Mouse (Mus musculus) retina, postnatal 1 day (tissue): ENCODE measurements around the gene Eif4g3.

Experiments used
- DNase-seq: peaks from one replicate; pipeline ENCODE4 v3.0.0-alpha.2; 2012

Eif4g3 gene

DNA sequence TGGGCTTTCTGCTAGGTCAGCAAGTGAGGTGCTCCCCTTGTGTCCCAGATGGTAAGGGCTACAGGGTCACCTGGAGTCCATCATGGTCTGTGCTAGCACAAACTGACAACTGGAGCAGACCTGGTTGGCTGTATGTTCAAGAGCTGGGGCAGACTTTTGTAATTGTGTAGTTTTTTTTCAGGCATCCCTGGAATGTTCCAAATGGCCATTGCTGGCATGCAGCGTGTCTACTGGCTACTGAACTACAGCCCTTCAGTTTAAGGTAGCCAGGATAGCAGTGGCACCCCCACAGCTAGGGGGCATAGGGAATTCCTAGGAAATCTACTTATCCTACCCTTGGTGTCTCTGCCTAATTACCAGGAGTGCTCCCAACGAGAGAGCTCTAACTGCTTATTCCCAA lies 115.7 kb downstream of the Eif4g3 start:
- DNase-seq = no peak

DNA sequence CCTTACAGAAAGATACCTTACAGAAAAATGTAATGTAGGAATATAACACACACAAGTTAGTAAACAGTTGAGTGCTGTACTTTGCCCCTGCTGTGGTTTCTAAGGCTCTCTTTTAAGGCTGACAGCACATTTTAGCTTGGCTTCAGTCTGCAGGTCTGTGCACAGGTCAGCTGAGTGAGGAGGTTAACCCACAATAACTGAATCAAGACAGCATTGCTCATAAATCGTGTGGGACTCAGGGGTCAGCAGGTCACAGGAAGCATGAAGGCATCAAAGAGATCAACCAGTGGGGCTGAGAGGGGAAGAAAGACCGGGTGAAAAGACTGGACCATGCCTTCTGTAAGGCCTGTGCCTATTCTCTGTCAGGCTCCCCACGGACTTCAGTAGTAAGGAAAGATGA lies 116.5 kb downstream of the Eif4g3 start:
- no peak for DNase-seq

DNA sequence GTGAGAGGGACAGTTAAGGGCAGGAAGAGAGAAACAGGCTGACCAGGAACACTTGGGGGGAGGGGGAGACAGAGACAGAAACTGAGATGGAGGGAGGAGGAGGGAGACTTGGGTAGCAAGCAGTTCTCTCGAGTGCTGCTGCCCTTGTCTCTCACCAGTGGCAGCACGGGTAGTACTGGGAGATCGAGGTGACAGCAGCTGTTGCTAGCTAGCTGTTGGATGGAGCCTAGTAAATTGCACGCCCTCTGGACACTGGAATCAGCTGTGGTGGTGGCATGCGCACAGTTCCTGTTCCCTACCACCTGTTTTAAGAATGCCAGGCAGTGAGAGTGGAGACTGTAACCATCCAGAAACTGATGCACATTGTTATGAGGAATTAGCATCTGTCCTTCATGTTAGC lies 119.0 kb downstream of the Eif4g3 start:
- no peak for DNase-seq

DNA sequence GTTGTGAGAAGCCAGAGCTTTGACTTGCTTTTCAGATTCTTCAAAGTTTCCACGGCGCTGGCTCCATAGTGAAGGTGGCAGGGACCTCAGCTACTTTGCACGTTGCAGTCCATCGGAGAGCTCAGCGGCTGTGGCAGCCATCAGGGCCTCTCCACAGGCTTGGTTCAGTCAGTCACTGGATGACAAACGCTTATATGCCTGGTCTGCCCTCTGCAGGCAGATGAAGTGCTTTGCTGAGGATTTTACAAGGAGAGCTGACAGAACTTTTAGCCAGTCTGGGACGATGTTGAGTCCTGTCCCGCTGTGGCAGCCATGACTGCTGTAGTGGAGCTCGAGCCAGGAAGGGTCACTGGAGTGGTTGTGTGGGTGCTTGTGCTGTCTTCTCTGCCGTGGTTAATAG lies 126.9 kb downstream of the Eif4g3 start:
- DNase-seq = peak; percentile 48

DNA sequence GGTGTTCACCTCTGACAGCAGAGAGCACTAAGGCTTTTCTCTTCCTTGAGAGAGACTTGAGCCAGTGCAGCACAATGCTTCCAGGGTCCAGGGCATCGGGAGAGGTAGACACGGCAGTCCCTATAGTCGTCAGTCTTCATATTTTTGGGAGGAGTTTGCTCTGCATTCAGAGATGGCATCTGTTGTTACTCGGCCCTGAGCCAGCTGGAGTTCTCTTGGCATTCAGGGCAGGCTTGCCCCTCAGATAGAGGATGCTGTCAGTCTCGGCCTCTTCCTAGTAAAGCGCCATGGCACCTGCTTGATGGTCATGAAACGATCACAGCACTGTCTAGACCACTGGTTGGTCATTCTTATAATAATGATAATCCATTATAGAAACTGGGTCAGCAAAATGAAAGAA lies 131.2 kb downstream of the Eif4g3 start:
- no peak for DNase-seq

DNA sequence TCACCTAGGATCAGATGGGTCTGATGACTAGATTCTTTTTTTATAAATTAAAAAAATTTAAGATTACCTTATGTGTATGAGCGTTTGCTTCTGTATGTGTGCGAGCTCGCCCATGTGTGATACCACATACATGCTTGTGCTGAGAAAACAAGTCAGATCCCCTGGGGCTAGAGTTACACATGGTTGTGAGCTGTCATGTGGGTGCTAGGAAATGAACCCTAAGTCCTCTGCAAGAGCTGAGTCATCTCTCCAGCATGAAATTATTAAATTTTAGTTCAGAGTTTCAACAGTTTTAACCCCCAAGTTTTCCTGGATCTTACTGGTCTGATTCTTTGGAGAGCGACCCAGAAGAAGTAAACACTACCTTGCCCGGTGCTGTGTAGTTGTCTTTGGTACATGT lies 134.5 kb downstream of the Eif4g3 start:
- no peak for DNase-seq

DNA sequence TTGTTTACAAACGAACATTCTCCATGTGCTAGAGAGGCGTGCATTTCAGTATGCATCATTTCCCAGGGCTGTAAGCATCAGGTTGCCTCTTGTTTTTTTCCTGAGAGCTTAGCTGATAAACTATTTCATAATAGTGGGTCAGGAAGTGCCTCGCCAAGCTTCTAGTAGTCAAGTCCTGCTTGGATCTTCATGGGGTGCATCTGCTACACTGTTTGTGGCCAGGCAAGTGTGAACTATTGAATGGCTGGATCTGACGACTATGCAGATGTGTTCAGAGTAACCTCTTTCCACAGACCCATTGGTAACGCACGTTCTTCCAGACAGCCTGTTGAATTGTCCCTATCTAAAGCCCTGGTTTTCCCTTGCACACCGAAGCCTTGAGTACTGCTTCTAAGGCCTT lies 135.0 kb downstream of the Eif4g3 start:
- no peak for DNase-seq

DNA sequence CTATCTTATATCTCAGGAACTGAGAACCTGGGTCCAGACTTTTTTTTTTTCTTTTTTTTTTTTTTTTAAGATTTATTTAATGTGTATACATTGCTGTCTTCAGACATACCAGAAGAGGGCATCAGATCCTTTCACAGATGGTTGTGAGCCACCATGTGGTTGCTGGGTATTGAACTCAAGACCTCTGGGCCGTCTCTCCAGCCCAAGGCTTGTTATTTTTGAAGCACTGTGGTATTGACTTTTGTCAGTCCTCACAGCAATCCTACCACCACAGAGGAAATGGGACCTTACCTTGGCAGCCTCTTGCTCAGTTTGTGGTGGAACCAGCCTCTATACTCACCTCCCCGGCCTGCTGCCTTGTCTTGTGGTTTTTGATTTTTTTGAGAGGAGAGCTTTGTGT lies 137.3 kb downstream of the Eif4g3 start:
- no peak for DNase-seq

DNA sequence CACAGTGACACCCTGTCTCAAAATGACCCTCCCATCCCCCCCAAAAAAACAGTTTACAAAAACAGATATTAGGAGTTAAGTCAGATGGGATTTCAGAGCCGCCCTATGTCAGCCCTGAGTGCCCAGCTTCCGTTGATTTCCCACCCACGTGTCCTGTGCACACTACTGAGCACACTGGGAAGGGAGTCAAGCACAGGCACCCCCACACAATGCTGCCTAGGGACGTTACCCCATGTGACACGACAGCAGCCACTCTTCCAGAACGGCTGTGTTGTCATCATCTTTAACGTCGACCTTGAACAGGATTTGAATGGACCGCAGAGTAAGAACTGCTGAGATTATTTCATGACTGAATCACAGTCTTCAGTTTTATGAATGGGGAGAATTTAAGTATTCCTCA lies 138.4 kb downstream of the Eif4g3 start:
- no peak for DNase-seq

DNA sequence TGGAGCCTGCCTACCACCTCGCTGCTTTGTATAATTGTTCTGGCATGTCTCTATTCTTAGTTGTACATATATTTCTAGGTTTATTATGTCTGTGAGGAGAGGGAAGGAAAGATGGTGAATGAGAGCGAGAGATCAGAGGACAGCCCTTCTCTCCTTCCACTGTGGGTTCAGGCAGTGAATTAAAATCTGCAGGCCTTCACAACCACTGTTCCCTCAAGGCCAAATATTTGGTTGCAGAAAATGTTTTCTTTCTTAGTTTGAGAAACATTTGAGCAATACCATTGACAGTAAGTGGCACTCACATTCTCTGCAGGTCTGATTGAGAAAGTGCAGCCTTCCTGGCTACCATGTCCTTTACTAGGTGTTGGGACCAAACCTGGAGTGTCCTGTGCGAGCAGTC lies 138.9 kb downstream of the Eif4g3 start:
- DNase-seq = no peak

DNA sequence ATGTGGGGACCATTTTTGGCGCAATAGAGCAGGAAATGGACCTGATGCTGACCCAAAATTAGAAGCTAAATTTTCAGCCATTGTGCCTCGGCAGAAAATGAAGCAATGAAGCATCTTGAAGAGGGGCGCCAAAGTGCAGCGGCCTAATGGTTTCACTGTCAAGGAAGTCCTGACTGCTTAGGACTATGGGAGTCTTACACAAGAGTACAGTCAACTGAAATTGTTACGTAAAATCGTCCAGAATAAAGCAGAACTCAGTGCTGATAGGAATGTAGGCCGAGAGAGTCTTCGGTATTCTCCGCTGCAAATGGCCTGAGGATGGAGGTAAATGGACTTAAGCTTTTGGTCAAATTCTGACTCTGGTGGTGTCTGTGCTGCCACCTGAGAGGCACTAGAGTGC lies 140.5 kb downstream of the Eif4g3 start:
- DNase-seq = no peak

DNA sequence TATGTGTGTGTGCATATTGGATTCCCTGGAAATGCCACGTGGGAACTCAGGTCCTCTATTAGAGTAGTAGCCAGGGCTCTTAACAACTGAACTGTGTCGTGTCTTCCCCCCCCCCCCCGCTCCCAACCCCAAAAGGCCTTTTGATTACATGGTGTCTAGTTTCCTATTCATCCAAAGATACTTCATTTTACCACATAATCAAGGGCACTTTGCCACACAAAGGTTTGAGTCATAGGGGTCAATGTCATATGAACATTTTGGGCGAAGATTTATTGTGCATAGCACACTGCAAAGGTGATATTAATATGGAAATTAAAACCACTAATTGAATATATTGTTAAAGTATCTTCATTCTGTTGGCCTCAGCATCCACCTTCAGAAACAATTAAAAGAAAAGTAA lies 144.5 kb downstream of the Eif4g3 start:
- no peak for DNase-seq

DNA sequence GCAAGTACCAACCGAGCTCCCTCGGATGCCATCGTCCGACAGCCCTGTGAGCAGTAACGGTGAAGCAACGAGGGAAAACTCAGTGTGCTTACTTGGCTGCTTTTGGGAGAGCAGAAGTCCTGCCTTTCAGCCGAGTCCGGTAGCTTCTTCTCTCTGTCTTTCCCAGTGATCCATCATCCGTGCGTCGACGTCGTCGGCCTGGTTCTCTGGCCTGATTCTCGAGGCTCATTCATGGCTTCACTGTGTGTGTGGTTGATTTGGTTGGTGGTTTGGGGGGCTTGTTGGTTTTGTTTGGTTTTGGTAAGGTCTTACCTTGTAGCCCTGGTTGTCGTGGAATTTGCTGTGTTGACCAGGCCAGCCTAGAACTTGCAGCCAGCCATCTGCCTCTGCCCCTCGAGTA lies 145.0 kb downstream of the Eif4g3 start:
- no peak for DNase-seq

DNA sequence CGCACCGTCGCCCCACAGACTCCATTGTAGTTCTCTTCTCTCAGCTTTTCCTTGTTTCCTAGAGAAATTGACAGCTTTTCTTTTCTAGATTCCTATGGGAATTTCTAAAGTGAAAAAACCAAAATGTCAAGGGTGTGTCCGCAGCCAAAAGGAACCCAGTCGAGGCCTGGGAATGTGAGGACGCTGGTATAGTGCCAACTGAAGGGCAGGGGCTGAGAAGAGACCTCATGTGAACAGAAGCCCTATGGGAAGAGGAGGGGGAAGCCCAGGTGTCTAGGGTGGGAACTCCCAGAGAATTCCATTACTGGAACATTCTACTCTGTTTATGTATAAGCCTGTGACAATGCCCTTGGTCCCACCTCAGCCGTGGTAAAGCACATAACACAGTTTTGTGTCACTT lies 145.4 kb downstream of the Eif4g3 start:
- DNase-seq = no peak

DNA sequence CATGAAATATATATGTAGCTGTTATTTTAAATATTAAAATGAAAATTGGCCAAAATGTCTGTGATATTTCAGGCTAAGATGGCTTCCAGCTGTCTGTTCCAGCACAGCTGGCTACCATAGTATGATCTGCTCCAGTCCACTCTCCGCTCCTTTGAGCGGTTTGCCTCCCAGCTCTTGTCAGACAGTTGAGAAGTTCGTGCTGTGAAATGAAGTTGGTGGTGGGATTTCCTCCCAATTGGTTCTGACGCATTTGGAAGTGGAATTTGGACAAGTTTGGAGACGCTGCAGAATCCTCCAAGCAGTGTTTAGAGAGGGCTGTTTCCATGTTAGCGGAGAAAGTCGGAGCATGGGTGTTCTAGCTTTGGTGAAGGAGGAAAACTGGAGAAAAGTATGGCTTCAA lies 148.5 kb downstream of the Eif4g3 start:
- DNase-seq = no peak

DNA sequence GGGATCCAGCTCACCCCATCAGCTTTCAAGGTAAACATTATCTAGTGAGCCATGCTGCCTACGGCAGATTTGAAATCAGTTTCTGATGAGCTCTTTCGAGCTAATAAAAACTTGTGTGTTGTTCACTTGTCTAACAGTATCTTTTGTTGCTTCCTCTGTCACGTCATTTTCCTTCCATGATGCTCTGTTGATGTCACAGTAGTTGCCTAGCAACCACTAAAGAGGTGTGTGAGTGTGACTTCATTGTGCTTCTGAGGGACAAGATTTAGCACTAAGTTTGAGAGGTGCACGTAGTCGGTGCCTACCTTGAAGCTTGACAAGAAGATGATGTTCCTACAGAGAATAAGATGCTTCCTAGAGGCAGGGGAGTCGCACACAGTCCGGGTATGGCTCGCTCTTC lies 154.4 kb downstream of the Eif4g3 start:
- no peak for DNase-seq

DNA sequence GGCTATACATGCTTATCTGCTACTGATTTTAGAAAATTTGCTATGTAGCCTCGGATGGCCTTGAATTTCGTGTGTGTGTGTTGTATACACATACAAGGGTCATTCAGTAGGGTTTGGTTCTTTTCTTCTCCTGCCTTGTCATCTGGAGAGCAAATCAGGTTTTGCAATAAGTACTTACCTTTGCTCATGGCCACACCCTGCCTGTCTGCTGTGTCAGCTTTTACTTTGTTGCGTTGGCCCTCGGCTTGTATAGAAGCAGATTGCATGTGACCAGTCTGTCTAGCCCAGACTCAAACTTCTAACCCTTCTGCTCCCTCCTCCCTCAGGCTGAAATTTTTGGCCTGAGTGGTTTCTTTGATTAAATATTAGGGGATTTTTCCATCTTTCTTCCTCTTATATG lies 157.2 kb downstream of the Eif4g3 start:
- no peak for DNase-seq

DNA sequence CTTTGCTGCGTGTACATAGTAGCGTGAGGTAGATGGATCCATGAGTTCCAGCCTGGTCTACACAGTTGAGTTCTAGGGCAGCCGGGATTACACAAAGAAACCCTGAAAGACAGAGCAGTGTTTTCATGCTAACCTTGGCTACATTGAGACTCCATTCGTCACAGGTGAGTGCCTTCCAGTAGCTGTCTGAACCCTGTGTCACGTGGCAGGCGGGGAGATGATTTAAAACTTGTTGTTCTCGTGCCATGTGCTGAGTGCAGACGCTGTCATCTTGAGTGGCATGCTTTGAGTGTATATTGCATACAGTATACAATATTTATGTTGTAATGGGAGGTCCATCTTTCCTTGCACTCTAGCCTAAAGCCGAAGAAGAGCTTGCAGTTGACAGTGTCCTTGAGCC lies 158.4 kb downstream of the Eif4g3 start:
- DNase-seq = no peak

DNA sequence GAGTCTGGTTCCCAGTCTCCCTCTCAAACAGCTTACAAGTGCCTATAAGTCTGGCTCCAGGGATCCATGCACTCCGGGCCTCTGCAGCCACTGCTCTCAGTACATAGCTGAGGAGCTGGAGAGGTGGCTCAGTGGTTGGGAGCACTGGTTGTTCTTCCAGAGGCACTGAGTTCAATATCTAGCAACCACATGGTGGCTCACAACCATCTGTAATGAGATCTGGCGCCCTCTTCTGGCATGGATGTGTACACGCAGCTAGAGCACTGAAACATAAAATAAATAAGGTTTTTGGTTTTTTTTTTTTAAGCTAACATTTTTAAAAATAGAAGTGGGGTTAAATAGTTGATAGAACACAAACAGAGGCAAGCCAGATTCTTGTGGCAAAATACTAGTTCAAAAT lies 161.2 kb downstream of the Eif4g3 start:
- peak; percentile 46 for DNase-seq

DNA sequence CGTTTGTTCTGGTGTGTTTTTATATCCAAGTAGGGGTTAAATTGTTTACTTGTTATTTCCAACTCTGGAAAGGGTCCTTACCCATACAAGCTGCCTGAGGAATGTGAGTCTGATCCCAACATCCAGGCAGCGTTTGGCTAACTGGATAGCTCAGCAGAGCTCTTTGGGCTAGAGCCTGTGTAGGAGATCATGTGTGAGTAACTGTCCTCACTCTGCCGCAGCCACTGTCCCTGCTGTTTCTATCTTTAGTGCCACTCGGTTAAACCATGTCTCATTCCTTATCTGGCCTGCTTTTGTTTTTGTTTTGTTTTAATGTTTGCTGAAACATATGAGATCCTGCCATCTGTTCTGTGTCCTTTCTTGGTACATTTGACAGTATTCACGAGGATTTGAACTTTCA lies 168.1 kb downstream of the Eif4g3 start:
- no peak for DNase-seq

DNA sequence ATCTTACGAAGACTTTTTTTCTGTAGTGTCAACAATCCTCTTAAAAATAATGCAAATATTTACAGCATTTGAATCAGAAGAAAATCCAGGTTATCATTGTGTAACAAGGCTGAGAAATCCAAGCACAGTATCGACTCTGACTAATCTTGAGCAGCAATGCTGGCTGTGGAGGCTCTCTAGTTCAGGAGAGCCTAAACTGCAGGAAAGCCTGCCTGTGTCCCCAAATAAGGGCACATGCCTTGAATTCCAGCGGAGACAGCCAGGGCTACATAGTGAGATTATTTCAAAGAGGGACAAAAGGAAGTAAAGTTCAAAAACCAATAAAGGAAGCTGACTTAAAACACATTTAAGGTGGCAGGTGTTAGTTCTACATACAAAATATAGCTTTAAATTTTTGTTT lies 168.7 kb downstream of the Eif4g3 start:
- no peak for DNase-seq

DNA sequence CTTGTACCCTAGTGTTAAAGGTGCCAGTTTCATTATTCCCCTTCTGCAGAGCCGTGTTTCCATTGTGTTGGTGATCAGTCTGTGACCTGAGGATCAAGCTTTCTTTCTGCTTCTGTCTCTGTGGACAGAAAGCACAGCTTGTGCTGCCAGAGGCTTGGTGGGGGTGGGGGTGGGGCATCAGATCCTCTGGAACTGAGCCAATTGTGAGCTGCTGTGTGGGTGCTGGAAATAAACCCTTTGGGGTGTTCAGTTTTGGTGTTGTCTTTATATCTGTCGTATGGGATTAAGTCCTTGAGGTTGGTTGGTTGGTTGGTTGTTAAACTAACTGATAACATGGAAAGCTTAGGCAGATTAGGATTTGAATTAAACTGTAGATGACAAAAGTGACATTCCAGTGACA lies 171.0 kb downstream of the Eif4g3 start:
- peak; percentile 70 for DNase-seq

DNA sequence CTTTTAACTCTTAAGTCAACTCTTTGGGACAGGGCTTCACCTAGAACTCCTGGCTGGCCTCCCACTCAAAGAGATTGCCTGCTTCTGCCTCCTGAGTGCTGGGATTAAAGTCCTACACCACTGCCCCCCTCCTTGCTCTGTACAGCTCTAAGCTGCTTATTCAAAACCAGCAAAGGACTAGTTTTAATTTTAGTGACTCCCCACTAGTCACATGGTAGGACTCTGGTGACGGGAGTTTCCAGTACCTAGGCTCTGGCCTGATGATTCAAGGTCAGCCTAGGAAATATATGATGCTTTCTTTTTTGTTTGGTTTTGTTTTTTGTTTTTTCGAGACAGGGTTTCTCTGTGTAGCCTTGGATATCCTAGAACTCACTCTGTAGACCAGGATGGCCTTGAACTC lies 172.0 kb downstream of the Eif4g3 start:
- DNase-seq = no peak

DNA sequence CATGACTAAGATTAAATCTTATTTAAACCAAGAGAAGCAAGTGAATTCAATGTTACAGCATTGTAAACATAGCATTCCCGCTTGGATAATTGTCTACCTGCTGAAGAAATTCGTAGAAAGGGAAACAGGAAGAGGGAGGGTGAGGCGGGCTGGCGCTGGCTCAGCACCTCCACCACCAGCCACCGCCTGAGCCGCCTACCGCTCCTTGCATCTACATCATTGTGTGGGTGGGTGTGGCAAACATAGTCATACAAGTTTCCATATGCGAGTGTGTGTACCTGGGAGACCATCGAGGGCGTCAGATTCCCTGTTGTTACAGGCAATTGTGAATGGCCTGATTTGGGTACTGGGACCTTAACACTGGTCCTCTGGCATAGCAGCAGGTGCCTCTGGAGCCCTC lies 173.7 kb downstream of the Eif4g3 start:
- no peak for DNase-seq

DNA sequence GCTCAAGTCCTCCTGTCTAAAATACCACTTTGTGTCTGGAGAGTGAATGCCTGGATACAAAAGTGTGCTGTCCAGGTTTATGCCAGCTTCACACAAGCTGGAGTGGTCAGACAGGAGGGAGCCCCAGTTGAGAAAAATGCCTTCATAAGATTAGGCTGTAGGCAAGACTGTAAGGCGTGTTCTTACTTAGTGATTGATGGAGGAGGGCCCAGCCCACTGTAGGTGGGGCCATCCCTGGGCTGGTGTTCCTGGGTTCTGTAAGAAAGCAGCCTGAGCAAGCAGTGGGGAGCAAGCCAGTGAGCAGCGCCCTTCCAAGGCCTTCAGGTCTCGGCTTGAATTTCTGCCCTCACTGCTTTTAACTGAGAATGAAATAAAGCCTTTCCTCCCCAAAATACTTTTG lies 175.3 kb downstream of the Eif4g3 start:
- no peak for DNase-seq

DNA sequence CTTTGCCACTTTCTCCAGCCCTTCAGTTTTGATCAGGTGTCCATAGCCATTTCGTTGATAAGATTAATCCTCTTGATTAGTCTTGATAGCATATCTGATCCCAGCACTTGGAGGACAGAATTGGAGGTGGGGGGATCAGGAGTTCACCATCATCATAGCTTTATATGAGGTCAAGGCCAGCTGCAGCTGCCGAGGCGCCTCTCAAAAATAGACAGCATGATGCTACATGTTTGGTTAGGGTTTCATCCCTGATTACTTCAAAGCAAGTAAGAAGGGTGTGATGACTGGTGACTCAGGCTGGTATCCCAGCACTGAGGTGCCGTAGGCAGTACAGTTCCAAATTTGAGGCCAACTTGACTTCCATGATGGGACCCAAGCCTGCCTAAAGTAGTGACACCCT lies 176.6 kb downstream of the Eif4g3 start:
- no peak for DNase-seq

DNA sequence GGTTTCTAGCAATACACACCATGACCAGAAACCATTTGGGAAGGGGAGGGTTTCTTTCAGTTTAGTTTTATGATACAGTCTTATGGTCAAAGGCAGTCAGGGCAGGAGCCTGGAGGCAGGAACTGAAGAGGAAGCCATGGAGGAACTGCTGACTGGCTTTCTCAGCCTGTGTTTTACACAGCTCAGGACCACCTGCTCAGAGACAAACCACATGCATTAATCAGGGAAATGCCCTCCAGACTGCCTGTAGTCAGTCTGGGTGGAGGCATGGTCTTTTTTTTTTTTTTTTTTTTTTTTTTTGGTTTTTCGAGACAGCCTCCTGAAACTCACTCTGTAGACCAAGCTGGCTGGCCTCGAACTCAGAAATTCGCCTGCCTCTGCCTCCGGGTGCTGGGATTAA lies 179.9 kb downstream of the Eif4g3 start:
- no peak for DNase-seq
